Mouse (Mus musculus): ENCODE results near the gene Armc2.
"Not testable (repeated sequence)": the region's sequence is repeated elsewhere in the genome, so short reads cannot be mapped to it uniquely, and the experiment has no call there.

Gene Armc2

DNA sequence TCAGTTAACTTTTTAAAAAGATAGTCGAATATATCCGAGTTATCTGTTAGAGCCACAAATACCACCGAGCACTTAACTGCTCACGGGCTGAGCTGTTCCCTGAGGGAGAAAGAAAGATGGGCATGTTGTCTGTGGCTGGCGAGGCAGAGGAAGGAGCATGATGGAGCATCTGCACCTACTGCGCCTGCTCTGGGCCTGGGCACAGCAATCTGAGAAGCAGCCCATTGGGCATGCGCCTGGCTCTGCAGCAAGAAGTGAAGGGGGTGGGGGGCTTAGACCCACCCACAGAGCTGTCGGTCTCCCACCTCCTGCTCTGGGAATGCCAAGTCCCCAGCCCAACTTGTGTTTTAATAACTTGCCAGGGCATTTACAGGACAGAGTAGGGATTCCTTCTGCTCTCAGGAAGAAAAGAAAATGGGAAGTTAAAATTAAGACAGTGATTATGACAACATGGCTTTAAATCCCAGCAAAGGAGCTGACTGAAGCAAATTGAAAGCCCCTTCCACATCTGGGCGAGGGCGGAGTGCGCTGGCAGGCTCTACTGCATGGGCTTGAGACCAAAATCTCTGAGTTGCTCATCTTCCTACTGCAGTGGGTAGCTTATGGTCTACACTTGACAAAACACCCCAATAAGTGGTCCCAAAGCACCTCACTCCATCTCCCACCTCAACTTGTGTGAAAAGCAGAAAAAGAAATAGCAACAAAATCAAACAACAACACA, 50.2 kb downstream of the Armc2 start:
- DNase-seq: no peak

DNA sequence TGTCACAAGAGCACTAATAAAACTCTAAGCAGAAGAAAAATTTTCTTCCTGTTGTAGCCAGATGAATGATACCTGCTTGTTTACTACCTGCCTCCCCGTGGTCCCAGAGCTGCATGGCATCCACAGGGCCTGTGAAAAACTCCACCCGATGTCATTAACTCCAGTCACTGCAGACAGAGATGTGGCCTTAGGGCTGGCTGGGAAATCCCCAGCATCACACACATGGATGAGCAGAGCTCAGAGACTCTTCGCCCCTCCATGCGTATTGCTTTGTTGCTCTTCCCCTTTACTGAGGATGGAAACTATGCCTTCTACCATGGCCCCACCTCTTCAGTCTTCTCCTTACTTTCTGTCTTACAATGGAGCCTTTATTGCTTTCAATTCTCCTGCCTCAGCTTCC, 55.5 kb downstream of the Armc2 start:
- no peak for DNase-seq

DNA sequence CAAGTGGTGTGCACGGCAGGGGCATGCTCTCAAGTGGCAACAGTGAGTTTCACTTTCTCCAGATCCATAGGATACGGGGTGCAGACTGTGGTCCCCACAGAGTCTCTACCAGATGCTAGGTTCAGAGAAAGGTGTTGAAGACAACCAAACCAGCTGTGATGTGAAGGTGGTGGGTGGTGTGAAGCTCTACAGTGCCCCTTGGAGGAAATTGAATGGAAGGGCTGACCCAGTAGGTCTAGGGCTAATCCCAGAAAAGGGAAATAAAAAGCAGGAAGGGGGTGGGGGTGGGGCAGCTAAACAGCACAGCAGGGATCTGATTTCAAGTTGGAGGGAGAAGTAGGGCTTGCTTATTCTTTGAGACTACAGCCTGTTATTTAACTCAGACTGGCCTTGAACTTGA, 58.4 kb downstream of the Armc2 start:
- DNase-seq: peak; percentile 43

- no peak for DNase-seq
Measured at GRCm38 (mm10) chr10:41958677-41959274, 59.5 kb downstream of the Armc2 start.

DNA sequence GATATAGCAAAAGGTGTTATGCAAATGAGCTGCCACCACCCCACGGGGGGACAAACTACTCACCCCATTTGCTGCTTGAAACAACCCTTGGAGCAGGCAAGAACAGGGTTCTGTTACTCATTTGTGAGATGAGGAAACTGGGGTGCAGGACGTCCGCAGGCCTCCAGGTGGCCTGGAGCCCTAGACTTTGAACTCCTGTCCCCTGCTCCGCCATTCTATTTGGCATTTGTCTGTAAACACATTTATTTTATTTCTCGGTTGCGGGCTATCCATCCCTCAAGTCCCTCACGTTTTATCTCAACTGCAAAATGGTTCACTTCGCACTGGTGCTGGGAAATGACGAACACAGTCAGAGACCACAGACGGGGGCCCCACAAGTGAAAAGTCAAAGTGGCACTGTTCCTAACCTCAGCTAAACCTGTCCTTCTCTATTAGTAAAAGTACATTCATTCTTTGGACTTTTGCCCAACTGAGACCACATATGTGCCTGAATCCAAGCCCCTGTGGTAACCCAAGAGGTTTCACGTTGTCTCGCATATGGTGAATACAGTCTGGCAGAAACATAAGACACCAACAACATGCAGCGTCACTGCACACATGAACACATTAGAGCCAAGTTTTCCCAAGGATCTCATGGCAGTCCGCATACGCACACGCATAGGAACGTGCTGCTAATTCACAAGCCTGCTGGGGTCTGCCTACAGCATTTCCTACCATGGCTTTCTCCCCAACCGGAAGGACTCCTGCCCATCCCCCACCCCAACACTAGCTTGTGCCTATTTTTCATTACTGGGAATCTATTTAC, 60.6 kb downstream of the Armc2 start:
- DNase-seq: peak; percentile 56

- no peak for DNase-seq
Measured at GRCm38 (mm10) chr10:41953528-41953864, 64.7 kb downstream of the Armc2 start.

- DNase-seq: no peak
Measured at GRCm38 (mm10) chr10:41952850-41953527, 65.3 kb downstream of the Armc2 start.

- DNase-seq: not testable (repeated sequence)
Measured at GRCm38 (mm10) chr10:41952354-41952753, 65.9 kb downstream of the Armc2 start.

DNA sequence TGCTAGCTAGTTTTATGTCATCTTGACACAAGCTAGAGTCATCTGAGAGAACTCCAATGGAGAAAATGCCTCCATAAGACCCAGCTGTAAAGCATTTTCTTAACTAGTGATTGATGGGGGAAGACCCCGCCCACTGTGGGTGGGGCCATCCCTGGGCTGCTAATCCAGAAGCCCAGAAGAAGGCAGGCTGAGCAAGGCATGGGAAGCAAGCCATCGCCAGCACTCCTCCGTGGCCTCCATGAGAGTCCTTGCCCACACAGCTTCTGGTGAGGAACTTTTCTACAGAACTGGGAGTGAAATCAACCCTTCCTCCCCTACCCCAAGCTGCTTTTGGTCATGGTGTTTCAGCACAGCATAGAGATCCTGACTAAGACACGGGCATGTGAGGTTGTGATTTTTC, 79.2 kb downstream of the Armc2 start:
- no peak for DNase-seq

DNA sequence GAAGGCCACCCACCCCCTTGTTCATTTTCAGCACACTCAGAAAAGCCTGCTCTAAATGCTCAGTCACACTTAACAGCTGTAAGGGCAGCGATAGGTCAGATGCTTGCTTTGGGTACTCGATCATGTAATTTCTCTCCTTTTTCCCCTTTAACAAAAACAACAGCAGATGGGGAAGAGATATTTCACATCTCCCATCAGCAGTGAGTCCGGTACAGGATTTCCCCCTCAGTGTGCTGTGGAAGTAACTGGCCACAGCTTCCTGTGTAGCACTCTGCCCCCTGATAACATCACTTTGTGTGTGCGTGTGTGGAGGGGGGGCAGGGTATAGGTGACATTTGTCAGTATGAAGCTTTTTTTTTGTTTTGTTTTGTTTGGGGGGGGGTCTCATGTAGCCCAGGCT, 81.1 kb downstream of the Armc2 start:
- peak; percentile 58 for DNase-seq

DNA sequence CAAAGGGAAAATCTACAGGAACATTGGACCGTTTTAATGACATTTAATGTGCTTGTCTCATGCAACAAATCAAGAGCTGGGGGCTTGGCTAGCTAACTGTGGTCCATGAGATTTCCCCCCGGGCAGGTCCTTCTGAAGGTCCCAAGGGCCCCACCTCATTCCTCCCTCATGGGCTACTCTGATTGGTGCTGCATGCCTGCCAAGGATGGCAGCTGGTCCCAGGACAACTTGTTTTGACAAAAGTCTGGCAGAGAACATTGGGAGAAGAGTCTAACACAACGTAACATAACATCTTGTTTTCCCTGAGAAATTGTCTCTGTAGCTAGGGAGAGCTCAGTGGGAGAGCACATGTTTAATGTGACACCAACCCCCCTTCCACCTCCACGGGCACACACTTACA, 82.1 kb downstream of the Armc2 start:
- DNase-seq: no peak

DNA sequence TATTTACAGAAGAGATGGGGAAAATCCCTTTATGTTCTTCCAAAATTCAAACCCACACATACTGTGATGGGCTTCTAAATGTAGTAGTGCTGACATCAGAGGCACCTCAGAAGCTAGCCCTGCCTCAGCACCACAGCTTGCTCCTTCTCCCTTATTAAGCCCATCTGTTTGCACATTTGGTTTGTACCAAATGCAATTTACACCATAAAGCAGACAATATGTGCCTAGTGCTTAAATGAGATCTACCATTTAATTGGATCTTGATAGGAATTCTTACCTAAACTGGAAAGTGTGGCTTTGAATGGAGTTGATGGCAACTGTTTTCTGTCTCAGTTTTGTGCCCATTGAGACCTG, 82.8 kb downstream of the Armc2 start:
- no peak for DNase-seq

- no peak for DNase-seq
Measured at GRCm38 (mm10) chr10:41934633-41935475, 83.4 kb downstream of the Armc2 start.

DNA sequence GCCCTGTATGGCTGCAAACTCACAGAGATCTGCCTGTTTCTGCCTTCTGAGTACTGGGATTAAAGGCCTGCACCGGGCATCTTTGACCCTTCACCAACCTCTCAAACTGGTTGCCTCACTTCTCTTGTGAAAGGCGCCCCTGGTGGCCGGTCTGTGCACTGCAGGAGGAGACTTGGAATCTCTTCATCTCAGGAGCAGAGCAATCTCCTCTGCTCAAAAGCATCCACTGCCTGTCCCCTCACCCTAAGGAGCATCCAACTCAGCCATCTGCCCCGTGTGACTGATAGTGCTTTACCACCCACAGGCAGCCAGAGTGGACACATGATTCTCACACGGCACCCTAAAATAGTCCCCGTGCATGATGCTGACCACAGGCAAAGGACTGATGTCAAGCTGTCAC, 84.7 kb downstream of the Armc2 start:
- peak; percentile 77 for DNase-seq

- no peak for DNase-seq
Measured at GRCm38 (mm10) chr10:41932943-41933342, 85.3 kb downstream of the Armc2 start.

DNA sequence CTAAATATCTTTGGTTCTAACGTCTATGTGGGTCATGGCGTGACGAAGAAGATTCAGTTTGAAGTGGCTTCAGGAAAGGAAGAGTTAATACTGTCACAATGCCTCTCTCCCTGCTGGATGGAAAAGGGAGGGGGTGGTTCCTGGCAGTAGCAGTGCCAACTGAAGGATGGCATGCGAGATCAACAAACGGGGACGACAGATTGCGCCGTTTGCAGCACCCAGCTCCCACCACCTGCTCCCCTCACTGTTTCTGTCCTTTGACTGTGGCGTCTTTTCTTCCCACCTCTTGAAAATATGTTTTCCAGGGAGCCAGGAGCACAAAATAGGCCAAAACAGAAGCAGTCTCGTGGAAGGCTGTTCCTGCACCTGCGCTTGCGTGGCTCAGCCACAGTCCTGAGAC, 86.3 kb downstream of the Armc2 start:
- no peak for DNase-seq

GRCm38 (mm10) chr10:41930966-41931365, 87.3 kb downstream of the Armc2 start:
- DNase-seq: no peak

DNA sequence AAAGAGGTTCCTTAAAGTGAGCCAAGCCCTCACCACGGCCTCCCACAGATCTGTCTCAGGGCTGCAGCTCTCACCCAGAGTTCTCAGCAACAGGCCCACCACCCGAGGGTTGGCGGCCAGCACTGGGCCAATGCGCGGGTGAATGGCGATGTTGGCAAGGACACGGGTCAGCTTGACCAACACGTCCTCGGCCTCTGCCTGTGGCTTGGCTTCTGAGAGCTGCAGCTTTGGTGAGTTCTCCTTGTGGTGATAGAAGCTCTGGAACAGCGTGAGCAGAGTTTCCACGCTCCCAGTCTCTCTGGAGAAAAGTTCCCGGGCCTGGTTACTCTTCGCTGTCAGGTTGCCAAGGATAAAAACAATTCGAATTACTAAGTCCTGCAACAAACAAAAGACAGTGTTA, 91.5 kb downstream of the Armc2 start:
- no peak for DNase-seq

- no peak for DNase-seq
Measured at GRCm38 (mm10) chr10:41912290-41912994, 105.8 kb downstream of the Armc2 start.

DNA sequence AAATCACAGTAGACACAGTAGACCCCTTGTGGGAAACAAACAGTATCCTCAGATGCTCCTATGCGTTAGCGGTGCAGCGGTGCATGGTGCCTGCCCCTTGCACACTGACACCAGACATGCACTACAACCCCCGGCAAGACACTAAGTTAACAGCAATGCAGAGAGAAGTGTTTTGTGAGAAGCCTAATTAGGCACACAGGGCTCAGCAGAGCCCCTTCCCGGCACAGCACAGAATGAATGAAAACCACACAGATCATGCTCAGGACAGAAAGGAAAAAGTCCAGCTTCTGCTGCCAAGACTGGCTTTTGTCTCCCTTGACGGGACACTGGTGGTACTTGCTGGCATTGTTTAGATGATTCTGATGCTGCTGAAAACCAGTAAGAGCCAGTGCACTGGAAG, 109.3 kb downstream of the Armc2 start:
- no peak for DNase-seq

DNA sequence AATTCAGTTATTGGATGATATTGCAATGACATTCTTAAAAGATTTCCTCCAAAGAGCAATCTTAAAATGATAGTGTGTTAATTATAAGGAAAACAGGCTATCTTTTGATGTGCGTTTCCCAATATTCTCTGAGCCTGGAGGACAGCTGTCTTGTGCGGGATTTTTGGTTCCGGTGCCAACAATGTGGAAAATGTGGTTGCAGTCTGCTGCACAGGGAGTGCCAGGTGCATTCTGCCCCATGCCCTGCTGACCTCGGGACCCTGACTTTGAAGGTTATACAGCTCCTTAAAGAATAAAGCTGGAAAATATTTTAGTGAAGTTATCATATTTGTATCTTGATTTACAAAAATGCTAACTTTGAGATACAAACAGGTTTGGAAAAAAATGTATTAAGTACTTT, 110.3 kb downstream of the Armc2 start:
- no peak for DNase-seq

- no peak for DNase-seq
Measured at GRCm38 (mm10) chr10:41907473-41907872, 110.8 kb downstream of the Armc2 start.
